Mouse (Mus musculus): ENCODE results near the gene Gm13084.
"Not testable (repeated sequence)": the region's sequence is repeated elsewhere in the genome, so short reads cannot be mapped to it uniquely, and the experiment has no call there.

Gm13084 gene

DNA sequence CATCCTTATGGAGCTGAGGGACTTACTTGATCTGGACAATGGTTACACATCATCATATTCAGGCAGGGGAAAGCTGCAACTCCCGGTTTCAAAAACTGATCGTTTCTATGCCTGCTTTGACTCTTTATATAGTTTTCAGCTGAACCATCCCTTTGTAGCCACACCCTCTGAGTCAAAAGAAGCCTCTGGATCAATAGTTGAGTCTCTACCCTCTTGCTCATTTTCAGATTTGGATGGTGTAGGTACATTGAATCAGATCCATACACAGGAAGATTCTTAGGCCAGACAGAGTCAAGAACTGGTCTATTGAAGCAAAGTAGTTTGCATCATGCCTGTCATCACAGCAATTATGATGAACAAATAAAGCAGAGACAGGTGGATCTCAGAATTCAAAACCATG is at the start of gene Gm13084:
TSS of gene Gm13084 (minus strand) at position 101 of the 400 bp plus-strand sequence.
- no peak for DNase-seq (ENCODE audit: low read depth)

DNA sequence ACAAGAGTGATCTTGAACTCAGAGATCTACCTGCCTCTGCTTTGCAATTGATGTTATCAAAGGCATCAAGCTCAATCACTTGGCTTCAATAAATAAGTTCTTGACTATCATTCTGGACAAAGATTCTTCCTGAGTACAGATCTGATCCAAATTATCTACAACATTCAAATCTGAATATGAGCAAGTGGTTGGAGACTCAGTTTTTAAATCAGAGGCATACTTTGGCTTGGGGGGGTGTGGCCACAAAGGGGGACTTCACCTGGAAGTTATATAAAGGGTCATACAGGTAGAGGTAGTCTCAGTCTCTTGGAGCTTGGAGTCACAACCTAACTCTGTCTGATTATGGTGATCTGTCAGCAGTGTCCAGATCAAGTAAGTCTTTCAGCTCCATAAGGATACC is 30.3 kb upstream of the Gm13084 start, which contains the start of gene Gm13103:
TSS of gene Gm13103 (plus strand) at position 301 of the 400 bp plus-strand sequence.
- not testable (repeated sequence) for DNase-seq (ENCODE audit: low read depth)

DNA sequence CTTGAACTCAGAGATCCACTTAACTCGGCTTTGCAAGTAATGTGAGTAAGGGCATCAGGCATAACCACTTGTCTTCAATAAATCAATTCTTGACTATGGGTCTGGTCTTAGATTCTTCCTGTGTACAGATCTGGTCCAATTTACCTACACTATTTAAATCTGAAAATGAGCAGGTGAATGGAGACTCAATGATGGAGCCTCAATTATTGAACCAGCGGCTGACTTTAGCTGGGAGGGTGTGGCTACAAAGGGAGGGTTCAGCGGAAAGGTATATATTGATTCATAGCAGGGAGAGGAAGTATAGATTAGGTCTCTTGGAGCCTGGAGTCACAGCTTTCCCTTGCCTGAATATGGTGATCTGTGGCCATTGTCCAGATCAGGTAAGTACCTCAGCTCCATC is 26.8 kb downstream of the Gm13084 start, which contains the start of gene Gm13023:
TSS of gene Gm13023 (plus strand) at position 301 of the 400 bp plus-strand sequence.
- DNase-seq (ENCODE audit: low read depth), result not testable (repeated sequence)

Data from NIH3T3 (cell line).